Mouse (Mus musculus): Measurements from ENCODE around the gene Shf. TPM values are rescaled to one million over a fixed set of nuclear protein-coding genes. Genes with fewer than 3 reads are reported as not detected.

Gene Shf
- polyA plus RNA-seq, 1 experiment from 2014 or later: 9.5 TPM

DNA sequence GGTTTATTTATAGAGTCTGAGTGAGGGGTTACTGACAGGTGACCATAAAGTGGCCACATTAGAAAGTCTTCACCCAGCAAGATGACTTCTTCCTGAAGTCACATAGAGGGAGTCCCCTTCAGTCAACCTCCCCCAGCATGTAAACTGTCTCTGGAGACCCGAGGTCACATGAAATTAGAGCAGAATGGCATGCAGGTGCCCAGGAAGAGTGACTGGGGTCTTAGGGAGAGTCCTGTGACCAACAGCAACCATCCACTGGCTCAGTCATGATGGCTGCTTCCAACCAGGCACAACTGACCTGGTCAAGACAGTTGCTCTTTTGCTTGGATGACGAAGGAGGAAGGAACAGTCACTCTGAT, 10.3 kb upstream of the Shf start:
- ATAC-seq: no peak
- Histone ChIP-seq H3K4me2 (ENCODE audit: low read length) (no peak overlapping the region), H3K36me3 (ENCODE audit: control insufficient read depth, insufficient read depth) (no peaks in the 10 kb centered on the region), H3K27ac (ENCODE audit: low read length) (no peak overlapping the region), H3K4me1 (replicated peaks; ENCODE audit: control insufficient read depth, insufficient read depth, low read length) (peaks cover 9% of the 10 kb centered on the region), H3K4me3 (replicated peaks; ENCODE audit: low read length) (no peak overlapping the region), H3K27me3 (replicated peaks; ENCODE audit: control insufficient read depth, insufficient read depth, low read length) (no peaks in the 10 kb centered on the region), H3K9ac (replicated peaks; ENCODE audit: low read depth, low read length) (no peak overlapping the region), H3K9me3 (ENCODE audit: control insufficient read depth, low read length) (no peaks in the 10 kb centered on the region)
- WGBS: 46% methylated on average over 2 of the region's 2 CpGs

DNA sequence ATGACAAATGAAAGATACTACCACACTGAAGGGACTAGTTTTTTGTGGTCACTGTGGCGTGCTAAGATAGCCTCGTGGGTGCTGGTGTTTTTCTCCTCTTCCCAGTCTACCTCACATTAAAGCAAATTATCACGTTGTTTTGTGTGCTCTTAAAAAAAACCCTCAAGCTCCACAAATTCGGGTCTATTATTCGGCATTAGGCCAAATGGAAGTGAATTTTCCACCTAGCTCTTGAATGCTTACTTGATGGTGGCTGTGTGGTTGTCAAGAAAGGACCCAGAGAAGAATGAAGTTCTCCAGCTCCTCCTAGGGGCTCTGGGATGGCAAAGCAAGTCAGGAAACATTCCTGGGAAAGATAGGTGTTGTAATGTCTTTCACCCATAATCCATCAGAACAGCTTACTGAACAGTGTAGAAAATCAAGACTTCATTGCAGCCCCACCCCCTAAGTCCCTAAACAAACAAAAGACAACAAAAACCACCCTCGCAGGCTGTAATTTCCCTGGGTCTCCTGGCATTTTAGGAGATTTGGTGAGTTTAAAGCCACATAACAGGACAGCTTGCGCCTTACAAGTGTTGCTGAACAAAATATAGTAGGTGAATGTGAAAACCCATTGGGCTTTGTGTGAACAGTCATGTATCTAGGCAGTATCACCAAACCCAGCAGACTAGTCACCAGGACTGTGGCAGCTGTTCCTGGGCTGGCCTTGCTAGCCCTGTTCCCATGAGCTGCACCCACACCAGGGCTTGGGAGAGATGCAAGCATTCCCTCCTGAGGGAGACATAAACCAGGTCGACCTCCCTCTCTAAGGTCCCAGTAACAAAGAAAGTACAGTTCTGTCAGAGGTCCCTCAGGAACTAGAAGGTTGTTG, 9.7 kb upstream of the Shf start:
- peak overlapping the region; percentile 55 for H3K4me2 ChIP-seq (ENCODE audit: low read length)
- peak overlapping the region; percentile 96 for H3K27ac ChIP-seq (ENCODE audit: low read length)
- no peaks in the 10 kb centered on the region for H3K9me3 ChIP-seq (ENCODE audit: control insufficient read depth, low read length)
- H3K9ac ChIP-seq (replicated peaks; ENCODE audit: low read depth, low read length): peak overlapping the region; percentile 14; the same call in 1 of the 2 replicates
- H3K36me3 ChIP-seq (ENCODE audit: control insufficient read depth, insufficient read depth): no peaks in the 10 kb centered on the region
- no peak for ATAC-seq
- peak overlapping the region; percentile 75 for H3K4me3 ChIP-seq (replicated peaks; ENCODE audit: low read length)
- 18% methylated on average over 8 of the region's 8 CpGs for whole genome bisulfite sequencing
- peaks cover 9% of the 10 kb centered on the region for H3K4me1 ChIP-seq (replicated peaks; ENCODE audit: control insufficient read depth, insufficient read depth, low read length)
- H3K27me3 ChIP-seq (replicated peaks; ENCODE audit: control insufficient read depth, insufficient read depth, low read length): no peaks in the 10 kb centered on the region

DNA sequence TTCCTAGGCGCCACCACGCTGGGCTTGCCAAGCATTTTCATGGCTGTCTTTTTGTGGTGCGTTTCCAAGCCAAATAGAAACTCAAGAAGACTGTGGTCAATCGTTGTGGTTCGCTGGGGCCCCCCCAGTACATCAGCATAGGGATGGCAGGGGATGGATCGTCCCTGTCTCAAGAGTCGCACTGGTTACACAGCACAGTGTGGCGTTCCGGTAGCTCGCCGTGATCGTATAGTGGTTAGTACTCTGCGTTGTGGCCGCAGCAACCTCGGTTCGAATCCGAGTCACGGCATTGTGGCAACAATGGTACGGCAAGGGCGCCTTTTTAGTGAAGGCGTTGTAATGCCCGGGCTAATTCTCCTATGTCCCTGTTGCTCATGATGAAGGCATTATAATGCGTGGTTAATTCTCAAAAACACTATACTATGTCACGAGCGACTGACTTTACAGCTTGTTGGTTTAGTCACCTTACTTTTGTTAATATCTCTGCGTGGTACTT, 8.8 kb upstream of the Shf start:
- ATAC-seq: peak; percentile 81
- Histone ChIP-seq H3K27ac (ENCODE audit: low read length) (peak overlapping the region; percentile 96), H3K9ac (replicated peaks; ENCODE audit: low read depth, low read length) (peak overlapping the region; percentile 76), H3K4me2 (ENCODE audit: low read length) (peak overlapping the region; percentile 55), H3K36me3 (ENCODE audit: control insufficient read depth, insufficient read depth) (no peaks in the 10 kb centered on the region), H3K27me3 (replicated peaks; ENCODE audit: control insufficient read depth, insufficient read depth, low read length) (no peaks in the 10 kb centered on the region), H3K4me1 (replicated peaks; ENCODE audit: control insufficient read depth, insufficient read depth, low read length) (peaks cover 9% of the 10 kb centered on the region), H3K4me3 (replicated peaks; ENCODE audit: low read length) (peak overlapping the region; percentile 75), H3K9me3 (ENCODE audit: control insufficient read depth, low read length) (no peaks in the 10 kb centered on the region)
- WGBS: 0% methylated on average over 26 of the region's 26 CpGs

DNA sequence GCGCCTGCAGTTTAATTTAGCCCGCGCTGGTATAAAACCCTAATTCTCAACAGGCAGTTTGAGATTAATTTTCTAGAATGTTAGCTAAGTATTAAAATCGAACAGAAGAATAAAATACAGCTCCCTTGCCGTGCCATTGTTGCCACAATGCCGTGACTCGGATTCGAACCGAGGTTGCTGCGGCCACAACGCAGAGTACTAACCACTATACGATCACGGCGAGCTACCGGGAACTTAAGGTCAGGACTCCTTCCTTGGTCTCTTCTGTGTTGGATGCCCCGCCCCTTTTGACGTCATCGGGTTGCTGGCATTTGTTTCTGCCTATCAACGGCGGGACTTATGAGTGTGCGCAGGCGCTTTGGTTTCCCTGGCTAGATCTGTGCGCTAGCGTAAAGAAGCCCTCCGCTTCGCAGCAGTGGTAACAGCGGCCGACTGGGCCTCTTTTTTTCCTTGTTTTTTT, 8.3 kb upstream of the Shf start:
- H3K9ac ChIP-seq (replicated peaks; ENCODE audit: low read depth, low read length): peak overlapping the region; percentile 76
- H3K4me2 ChIP-seq (ENCODE audit: low read length): peak overlapping the region; percentile 55
- no peaks in the 10 kb centered on the region for H3K9me3 ChIP-seq (ENCODE audit: control insufficient read depth, low read length)
- H3K4me1 ChIP-seq (replicated peaks; ENCODE audit: control insufficient read depth, insufficient read depth, low read length): peaks cover 9% of the 10 kb centered on the region
- no peaks in the 10 kb centered on the region for H3K27me3 ChIP-seq (replicated peaks; ENCODE audit: control insufficient read depth, insufficient read depth, low read length)
- H3K27ac ChIP-seq (ENCODE audit: low read length): peak overlapping the region; percentile 96
- peak overlapping the region; percentile 75 for H3K4me3 ChIP-seq (replicated peaks; ENCODE audit: low read length)
- WGBS: under 1% methylated on average over 28 of the region's 28 CpGs
- ATAC-seq: peak; percentile 88
- no peaks in the 10 kb centered on the region for H3K36me3 ChIP-seq (ENCODE audit: control insufficient read depth, insufficient read depth)

DNA sequence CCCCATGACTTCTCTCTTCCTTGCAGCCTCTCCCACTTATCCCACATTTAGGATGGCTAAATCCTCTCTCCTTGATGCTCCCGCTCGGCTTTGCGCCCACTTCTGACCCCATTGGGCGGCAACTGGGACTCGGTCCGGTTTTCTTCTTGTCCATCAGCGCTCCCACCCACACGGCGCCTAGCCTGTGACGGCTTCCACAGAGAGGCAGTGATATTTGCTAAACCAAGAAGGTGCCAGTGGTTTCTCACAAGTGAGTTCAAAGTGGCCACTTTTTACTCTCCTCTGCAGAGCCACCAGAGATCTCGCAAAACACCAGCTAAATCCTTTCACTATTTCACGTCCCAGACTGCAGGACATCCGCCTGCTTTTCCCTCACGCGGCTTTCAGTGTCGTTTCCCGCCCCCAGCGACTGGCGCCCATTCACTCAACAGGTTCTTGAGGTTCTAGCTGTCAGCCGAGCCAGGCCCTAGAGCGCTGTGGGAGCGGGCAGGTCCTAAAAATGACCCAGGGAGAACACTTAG, 7.1 kb upstream of the Shf start:
- H3K4me2 ChIP-seq (ENCODE audit: low read length): peak overlapping the region; percentile 89
- H3K27ac ChIP-seq (ENCODE audit: low read length): peak overlapping the region; percentile 90
- no peaks in the 10 kb centered on the region for H3K9me3 ChIP-seq (ENCODE audit: control insufficient read depth, low read length)
- peaks cover 9% of the 10 kb centered on the region for H3K4me1 ChIP-seq (replicated peaks; ENCODE audit: control insufficient read depth, insufficient read depth, low read length)
- no peaks in the 10 kb centered on the region for H3K36me3 ChIP-seq (ENCODE audit: control insufficient read depth, insufficient read depth)
- WGBS: under 1% methylated on average over 22 of the region's 22 CpGs
- H3K4me3 ChIP-seq (replicated peaks; ENCODE audit: low read length): peak overlapping the region; percentile 76
- ATAC-seq: no peak
- H3K27me3 ChIP-seq (replicated peaks; ENCODE audit: control insufficient read depth, insufficient read depth, low read length): 0 out of 2 replicates have a peak, but pooled peaks cover 1% of the 10 kb centered on the region
- peak overlapping the region; percentile 89 for H3K9ac ChIP-seq (replicated peaks; ENCODE audit: low read depth, low read length)

DNA sequence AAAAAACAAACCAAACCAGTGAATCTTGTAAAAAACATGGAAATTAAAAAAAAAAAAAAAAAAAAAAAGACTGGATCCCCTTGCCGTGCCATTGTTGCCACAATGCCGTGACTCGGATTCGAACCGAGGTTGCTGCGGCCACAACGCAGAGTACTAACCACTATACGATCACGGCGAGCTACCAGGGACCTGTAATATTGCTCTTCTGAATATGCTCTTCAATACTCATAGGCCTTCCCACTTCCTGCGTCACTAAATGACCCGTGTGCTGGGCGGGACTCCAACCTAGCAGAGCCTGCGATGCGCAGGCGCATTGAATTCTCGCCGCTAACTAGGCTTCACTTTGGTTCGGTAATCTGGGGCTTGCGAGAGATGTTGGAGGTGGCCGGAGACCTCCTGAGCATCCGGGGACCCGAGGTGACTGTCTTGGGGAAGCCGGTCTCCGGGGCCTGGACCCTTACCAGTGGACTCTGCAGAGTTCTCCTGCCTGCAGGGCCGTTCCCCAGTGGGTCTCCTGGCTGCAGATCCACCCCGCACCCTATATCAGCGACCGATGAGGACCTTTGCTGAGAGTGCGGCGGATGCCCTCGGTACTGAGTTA, 6.5 kb upstream of the Shf start:
- peak overlapping the region; percentile 76 for H3K4me3 ChIP-seq (replicated peaks; ENCODE audit: low read length)
- H3K36me3 ChIP-seq (ENCODE audit: control insufficient read depth, insufficient read depth): no peaks in the 10 kb centered on the region
- ATAC-seq: peak; percentile 77
- H3K9ac ChIP-seq (replicated peaks; ENCODE audit: low read depth, low read length): peak overlapping the region; percentile 89
- peak overlapping the region; percentile 90 for H3K27ac ChIP-seq (ENCODE audit: low read length)
- peaks cover 9% of the 10 kb centered on the region for H3K4me1 ChIP-seq (replicated peaks; ENCODE audit: control insufficient read depth, insufficient read depth, low read length)
- peak overlapping the region; percentile 89 for H3K4me2 ChIP-seq (ENCODE audit: low read length)
- WGBS: under 1% methylated on average over 32 of the region's 32 CpGs
- H3K27me3 ChIP-seq (replicated peaks; ENCODE audit: control insufficient read depth, insufficient read depth, low read length): 0 out of 2 replicates have a peak, but pooled peaks cover 6% of the 10 kb centered on the region
- no peaks in the 10 kb centered on the region for H3K9me3 ChIP-seq (ENCODE audit: control insufficient read depth, low read length)

DNA sequence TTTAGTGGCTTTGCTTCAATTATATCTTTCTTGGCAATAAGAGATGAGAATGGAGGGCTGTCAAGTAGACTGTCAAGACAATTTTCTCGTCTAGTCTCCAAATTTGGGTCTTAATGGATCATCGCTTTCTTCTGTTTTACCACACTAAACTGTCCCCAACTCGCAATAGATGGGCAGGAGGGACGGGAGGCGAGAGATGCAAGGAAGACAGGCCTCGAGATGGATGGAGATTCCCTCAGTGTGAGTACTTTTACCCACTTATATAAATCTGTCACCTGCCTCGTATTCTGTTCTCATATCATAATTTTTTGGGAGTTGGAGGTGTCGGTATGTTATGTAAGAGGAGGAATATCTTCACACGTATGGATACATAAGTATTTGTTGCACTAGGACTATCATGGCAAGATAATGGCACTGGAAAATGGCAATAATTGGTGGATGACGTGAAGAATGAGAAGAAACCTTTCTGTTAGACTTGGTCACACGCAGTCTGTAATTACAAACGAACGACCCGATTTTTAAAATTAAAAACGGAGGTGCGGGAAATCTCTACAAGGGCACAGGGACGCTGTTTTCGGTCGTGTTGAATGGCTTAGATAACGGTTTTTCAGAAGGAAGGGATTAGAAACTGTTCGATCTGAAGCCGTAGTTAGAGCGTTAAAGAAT, 5.8 kb upstream of the Shf start:
- no peaks in the 10 kb centered on the region for H3K36me3 ChIP-seq (ENCODE audit: control insufficient read depth, insufficient read depth)
- ATAC-seq: no peak
- peaks cover 9% of the 10 kb centered on the region for H3K4me1 ChIP-seq (replicated peaks; ENCODE audit: control insufficient read depth, insufficient read depth, low read length)
- H3K4me3 ChIP-seq (replicated peaks; ENCODE audit: low read length): peak overlapping the region; percentile 76
- peak overlapping the region; percentile 58 for H3K9ac ChIP-seq (replicated peaks; ENCODE audit: low read depth, low read length)
- peak overlapping the region; percentile 85 for H3K27ac ChIP-seq (ENCODE audit: low read length)
- H3K4me2 ChIP-seq (ENCODE audit: low read length): peak overlapping the region; percentile 50
- H3K27me3 ChIP-seq (replicated peaks; ENCODE audit: control insufficient read depth, insufficient read depth, low read length): 0 out of 2 replicates have a peak, but pooled peaks cover 6% of the 10 kb centered on the region
- WGBS: 14% methylated on average over 23 of the region's 23 CpGs
- H3K9me3 ChIP-seq (ENCODE audit: control insufficient read depth, low read length): no peaks in the 10 kb centered on the region

DNA sequence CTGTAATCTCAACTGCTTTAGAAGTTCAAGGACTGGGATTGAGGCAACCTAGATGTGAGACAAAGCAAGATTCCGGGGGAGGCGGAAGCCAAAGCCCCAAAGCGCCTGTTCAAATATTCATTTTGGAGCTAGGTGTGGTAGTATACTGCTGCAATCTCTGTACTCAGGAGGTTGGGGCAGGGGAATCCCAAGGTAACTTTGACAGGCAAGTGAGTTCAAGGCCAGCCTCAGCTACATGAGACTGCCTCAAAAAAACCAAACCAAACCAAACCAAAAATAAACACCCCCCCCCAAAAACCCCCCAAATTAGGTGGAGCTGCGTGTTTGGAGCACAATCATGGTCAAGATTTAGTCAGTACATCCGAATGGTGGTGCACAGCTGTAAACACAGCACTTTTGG, 5.0 kb upstream of the Shf start:
- H3K4me3 ChIP-seq (replicated peaks; ENCODE audit: low read length): no peak overlapping the region
- H3K36me3 ChIP-seq (ENCODE audit: control insufficient read depth, insufficient read depth): no peaks in the 10 kb centered on the region
- H3K27me3 ChIP-seq (replicated peaks; ENCODE audit: control insufficient read depth, insufficient read depth, low read length): 0 out of 2 replicates have a peak, but pooled peaks cover 6% of the 10 kb centered on the region
- no peak for ATAC-seq
- no peak overlapping the region for H3K27ac ChIP-seq (ENCODE audit: low read length)
- H3K4me1 ChIP-seq (replicated peaks; ENCODE audit: control insufficient read depth, insufficient read depth, low read length): peaks cover 15% of the 10 kb centered on the region
- 78% methylated on average over 5 of the region's 5 CpGs for WGBS
- H3K9me3 ChIP-seq (ENCODE audit: control insufficient read depth, low read length): no peaks in the 10 kb centered on the region
- H3K9ac ChIP-seq (replicated peaks; ENCODE audit: low read depth, low read length): no peak overlapping the region
- no peak overlapping the region for H3K4me2 ChIP-seq (ENCODE audit: low read length)

DNA sequence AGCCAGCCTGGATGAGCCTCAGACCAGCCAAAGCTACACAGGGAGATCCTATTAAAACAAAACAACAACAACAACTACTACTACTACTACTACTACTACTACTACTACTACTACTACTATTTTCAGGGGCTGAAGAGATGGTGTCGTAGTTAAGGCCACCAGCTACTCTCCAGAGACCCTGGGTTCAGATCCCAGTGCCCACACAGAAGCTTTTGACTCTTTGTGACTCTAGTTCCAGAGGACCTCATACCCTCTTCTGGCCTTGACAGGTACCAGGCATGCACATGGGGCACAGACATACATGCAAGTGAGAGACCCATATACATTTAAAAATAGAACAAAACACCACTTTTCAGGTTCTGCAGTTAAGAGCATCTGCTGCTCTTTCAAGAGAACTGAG, 3.6 kb upstream of the Shf start:
- Histone ChIP-seq H3K4me3 (replicated peaks; ENCODE audit: low read length) (no peak overlapping the region), H3K9ac (replicated peaks; ENCODE audit: low read depth, low read length) (no peak overlapping the region), H3K9me3 (ENCODE audit: control insufficient read depth, low read length) (no peaks in the 10 kb centered on the region), H3K27me3 (replicated peaks; ENCODE audit: control insufficient read depth, insufficient read depth, low read length) (0 out of 2 replicates have a peak, but pooled peaks cover 6% of the 10 kb centered on the region), H3K4me2 (ENCODE audit: low read length) (no peak overlapping the region), H3K4me1 (replicated peaks; ENCODE audit: control insufficient read depth, insufficient read depth, low read length) (peaks cover 19% of the 10 kb centered on the region), H3K27ac (ENCODE audit: low read length) (no peak overlapping the region), H3K36me3 (ENCODE audit: control insufficient read depth, insufficient read depth) (no peaks in the 10 kb centered on the region)
- 90% methylated on average over 1 of the region's 1 CpGs for WGBS
- ATAC-seq: no peak
